Mouse (Mus musculus) urinary bladder, adult 18-20 months (tissue): Measurements from ENCODE around the gene Gon7.
A peak's percentile ranks its signal among the peaks of the same experiment; 100 is the strongest.

ENCODE experiments used
- DNase-seq, 2 experiments: peaks; one replicate each; pipeline ENCODE4 v3.0.0; 2022; ENCODE audit warnings: low spot score in 2 of 2, mixed read lengths in 2 of 2

Gon7 gene

GRCm38 (mm10) chr12:102757689-102758402 is at the start of gene Gon7, which contains the start of the genes Gm28051 and Ubr7:
TSS of gene Gon7 (minus strand) at chr12:102757803.
TSS of gene Gm28051 (minus strand) at chr12:102757765.
TSS of gene Ubr7 (plus strand) at chr12:102757967.
- DNase-seq: peak; percentile 95 to 96

DNA sequence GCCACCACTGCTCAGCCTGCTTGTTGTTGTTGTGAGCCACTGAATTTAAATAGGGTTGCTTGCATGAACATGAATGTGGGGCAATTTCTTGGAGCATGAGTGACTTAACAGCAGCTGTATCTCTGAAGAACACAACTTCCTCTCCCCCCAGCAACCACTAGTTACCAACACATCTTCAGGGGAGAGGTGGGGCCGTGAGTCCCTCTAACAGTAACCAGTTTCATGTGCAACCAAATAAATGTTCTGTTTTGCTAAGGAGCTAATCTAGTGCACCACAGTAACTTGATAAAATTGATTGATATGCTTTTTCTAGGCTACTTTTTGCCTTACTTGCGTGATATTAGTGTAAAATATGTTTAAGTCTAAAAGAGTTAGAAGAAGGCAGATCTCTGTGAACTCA is 41.9 kb upstream of the Gon7 start:
- no peak for DNase-seq

- DNase-seq: no peak
Observed at GRCm38 (mm10) chr12:102787927-102788326, 30.3 kb upstream of the Gon7 start.

- no peak for DNase-seq
Observed at GRCm38 (mm10) chr12:102785593-102785985, 28.0 kb upstream of the Gon7 start.

GRCm38 (mm10) chr12:102784899-102785592 is 27.4 kb upstream of the Gon7 start:
- DNase-seq: no peak

GRCm38 (mm10) chr12:102782841-102783240 is 25.2 kb upstream of the Gon7 start:
- DNase-seq: no peak

- DNase-seq: no peak
Observed at GRCm38 (mm10) chr12:102779452-102779851, 21.8 kb upstream of the Gon7 start.

GRCm38 (mm10) chr12:102778151-102778550 is 20.5 kb upstream of the Gon7 start:
- DNase-seq: no peak

DNA sequence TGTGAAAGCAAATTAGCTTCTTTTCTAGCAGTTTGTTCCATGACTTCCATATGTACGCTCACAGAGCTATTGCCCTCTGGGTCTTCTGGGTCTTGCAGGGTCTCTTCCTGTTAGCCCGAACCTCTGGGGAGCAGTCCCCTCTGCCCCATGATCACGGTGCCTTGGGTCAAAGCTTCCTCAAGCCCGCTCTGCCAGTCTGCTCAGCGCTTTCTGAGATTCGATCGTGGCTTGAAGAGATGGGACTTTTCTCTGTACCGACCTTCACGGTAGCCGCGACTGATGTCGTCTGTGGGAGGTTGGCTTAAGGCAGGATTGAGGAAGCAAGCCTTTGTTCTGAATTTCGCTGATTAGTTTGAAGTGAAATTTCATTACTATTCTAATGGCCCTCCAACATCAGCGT is 18.4 kb upstream of the Gon7 start:
- DNase-seq: no peak

- no peak for DNase-seq
Observed at GRCm38 (mm10) chr12:102772676-102773075, 15.1 kb upstream of the Gon7 start.

DNA sequence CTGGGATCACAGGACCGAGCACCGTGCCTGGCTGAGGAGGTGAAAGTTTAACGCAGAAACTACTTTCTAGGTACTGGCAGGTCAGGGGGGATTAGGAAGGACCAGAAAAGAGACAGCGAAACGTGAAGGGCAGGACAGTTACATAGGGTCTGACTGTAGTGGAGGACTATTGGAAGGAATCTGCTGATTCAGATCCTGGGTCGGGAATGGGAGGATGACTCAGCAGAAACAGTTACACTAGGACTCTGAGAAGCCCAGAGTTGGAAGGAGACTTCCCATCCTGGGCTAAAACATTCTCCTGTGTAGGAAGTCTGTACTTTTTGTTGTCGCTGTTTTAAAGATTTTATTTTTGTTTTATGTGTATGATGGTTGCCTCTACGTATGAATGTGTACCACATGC is 14.0 kb upstream of the Gon7 start:
- DNase-seq: no peak

GRCm38 (mm10) chr12:102769000-102769399 is 11.4 kb upstream of the Gon7 start:
- no peak for DNase-seq

GRCm38 (mm10) chr12:102763696-102764095 is 6.1 kb upstream of the Gon7 start:
- no peak for DNase-seq

- no peak for DNase-seq
Observed at GRCm38 (mm10) chr12:102761668-102762067, 4.1 kb upstream of the Gon7 start.

GRCm38 (mm10) chr12:102758936-102759335 is 1.3 kb upstream of the Gon7 start:
- DNase-seq: peak in 1 of 2 experiments; percentile 8

- DNase-seq: no peak
Observed at GRCm38 (mm10) chr12:102758403-102758756, 777 bp upstream of the Gon7 start, which contains the start of gene Gm20604. TSS of gene Gm20604 (minus strand) at chr12:102758672.

DNA sequence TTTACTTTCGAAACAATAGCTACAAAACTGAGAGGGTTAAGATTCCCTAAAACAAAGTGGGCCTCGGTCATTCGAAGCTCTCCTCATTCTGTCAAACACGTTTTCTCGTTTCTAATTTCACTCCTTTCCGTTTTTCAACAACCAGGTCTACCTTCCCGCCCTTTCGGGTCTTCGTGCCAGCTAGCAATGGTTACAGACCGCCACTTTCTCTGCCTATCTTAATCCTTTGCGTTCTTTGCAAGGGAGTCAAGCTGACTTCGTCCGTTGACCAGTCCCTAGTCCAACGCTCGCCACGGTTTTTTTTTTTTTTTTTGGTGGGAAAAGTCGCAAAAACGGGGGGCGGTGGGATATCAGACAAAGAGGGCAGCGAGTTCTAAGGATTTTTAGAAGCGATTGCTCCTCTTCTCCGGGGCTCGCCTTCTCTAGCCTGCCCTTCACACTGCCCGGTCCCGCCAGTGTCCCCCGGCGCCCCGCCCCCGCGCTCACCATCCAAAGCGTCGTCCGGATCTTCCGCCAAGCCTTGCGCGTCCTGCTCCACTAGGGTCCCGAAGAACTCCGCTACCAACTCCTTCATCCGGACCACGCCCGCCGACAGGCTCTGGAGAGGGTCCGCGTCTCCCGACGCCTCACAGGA is 431 bp downstream of the Gon7 start:
- no peak for DNase-seq

DNA sequence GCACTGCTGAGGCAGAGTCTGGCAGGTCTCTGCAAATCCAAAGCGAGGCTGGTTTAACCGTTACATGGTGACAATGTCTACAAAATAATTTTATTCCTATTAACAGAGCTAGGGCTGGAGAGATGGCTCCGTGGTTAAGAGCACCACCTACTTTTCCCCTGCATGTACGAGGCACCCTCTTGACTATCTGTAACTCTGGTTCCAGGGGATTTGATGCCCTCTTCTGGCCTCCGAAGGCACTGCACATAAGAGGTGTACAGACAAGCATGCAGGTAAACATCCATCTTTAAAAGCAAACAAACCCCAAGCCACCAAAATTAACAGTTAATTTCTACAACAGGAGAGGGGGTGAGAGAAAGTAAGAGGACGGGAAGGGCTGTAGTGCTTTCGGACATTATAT is 1.3 kb downstream of the Gon7 start:
- DNase-seq: no peak

- no peak for DNase-seq
Observed at GRCm38 (mm10) chr12:102748256-102748655, 9.3 kb downstream of the Gon7 start.

DNA sequence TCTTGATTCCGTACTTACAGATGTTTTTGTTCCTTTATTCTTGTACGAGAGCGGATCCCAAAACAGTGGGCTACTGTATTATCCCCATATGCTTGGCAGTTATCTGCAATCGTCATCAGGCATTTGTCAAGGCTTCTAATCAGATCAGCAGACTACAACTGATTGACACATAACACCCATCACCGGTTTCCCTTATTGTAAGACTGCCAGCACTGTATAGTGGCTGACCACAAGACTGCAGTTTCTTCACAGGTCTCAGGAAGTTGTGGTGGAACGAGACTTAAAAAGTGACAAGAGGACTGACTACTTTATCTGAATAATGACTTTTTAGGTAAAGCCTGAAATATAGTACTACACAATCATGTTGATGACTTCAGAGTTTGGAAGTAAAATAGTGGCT is 12.8 kb downstream of the Gon7 start:
- DNase-seq: no peak

GRCm38 (mm10) chr12:102743589-102744574 is 13.7 kb downstream of the Gon7 start, which contains the start of the genes Moap1 and Tmem251:
TSS of gene Moap1 (minus strand) at chr12:102743661.
TSS of gene Tmem251 (plus strand) at chr12:102743762.
- DNase-seq: peak; percentile 79 to 86
